Mouse (Mus musculus): Measurements from ENCODE around the gene Wdr59.

DNA sequence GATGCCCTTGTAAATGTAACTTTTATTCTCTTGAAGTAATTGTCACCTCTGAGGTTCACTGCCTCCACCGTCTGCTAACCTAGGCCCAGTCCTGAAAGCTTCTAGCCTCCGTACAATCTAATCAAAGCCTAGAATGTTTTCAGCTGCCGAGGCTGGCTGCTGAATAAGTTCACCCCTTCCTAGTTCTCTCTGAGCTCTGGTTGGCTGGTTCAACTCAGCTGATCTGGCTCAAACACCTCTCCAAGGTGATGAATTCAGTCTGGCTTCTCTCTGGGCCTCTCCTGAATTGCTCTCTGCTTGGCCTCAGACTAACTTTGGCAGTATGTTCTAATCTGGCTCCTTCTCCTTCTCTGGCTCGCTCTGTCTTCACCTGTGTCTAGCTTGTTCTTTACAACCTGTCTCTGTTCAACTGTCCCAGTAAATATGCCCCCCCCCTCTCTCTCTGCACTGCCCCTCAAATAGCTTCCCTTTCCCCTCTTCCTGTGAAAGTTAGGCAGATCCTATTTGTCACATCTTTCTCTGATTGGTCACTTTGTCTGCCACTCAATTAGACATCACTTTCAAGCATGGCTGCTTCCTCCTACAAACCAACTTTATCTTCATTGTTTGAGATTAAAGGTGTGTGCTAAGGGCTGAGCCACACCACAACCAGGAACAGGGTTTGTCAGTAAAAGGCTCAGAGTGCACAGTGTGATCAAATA lies 75.8 kb downstream of the Wdr59 start:
- TF ChIP-seq POLR2A (IDR thresholded peaks at IDR 0.05; ENCODE audit: control insufficient read depth, extremely low read depth, insufficient read depth, low read length, poor library complexity) = no peak
- TF ChIP-seq CTCF (IDR thresholded peaks at IDR 0.05; ENCODE audit: borderline replicate concordance, control insufficient read depth, extremely low read depth, insufficient read depth, low read length, poor library complexity) = no peak
